Mouse (Mus musculus): ENCODE measurements around the gene Casc4.

DNA sequence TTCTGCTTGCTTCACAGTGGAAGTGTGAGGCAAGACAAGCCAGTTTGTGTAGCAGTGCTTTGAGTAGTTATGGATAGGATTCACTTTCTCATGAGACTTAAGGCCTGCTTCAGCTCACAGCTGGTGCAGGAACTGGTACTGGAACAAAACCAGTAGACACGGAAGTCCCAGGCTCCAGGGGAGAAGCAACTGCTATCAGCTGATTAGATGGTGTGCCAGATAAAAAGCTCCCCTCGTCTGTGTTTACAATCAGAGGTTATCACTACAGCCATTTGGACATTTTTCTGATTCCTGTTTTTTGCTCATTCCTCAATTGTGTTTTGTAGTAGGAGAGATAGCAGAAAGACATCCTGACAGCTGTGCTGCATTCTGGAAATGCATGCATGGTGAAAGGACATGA lies 14.7 kb upstream of the Casc4 start:
- TF ChIP-seq CTCF (IDR thresholded peaks at IDR 0.05; ENCODE audit: control insufficient read depth, insufficient read depth, insufficient read length) = no peak
- no peak for TF ChIP-seq FOSL1 (IDR thresholded peaks at IDR 0.05; ENCODE audit: insufficient read depth, low read length, poor library complexity, severe bottlenecking)
- TF ChIP-seq USF1 (IDR thresholded peaks at IDR 0.05; ENCODE audit: low read depth) = no peak
- no peak for TF ChIP-seq MYOG (IDR thresholded peaks at IDR 0.05; ENCODE audit: control insufficient read depth, extremely low read depth, insufficient read length)
